Mouse (Mus musculus): Measurements from ENCODE around the gene Csrnp3. TPM values are rescaled to one million over a fixed set of nuclear protein-coding genes. Genes with fewer than 3 reads are reported as not detected.
"Not testable (repeated sequence)": the region's sequence is repeated elsewhere in the genome, so short reads cannot be mapped to it uniquely, and the experiment has no call there.

The Csrnp3 gene
- polyA plus RNA-seq (2012; fragmentation: generic; extraction: Trizol), result not detected
- long read RNA-seq, experiment 1, result 0 reads
- long read RNA-seq, experiment 2, result 0 reads

- H3ac ChIP-seq (ENCODE audit: control insufficient read depth, insufficient read length, low read depth), result no peak within 1 kb of the TSS
These were observed at the start of gene Csrnp3 for GRCm38 (mm10) chr2:65845551-65845950. TSS of gene Csrnp3 (plus strand) at chr2:65845767.

GRCm38 (mm10) chr2:65801054-65801709 lies 44.4 kb upstream of the Csrnp3 start:
- TF ChIP-seq MYOD1 (IDR thresholded peaks at IDR 0.05; ENCODE audit: control insufficient read depth, insufficient read length, low read depth) (no peak), CEBPB (IDR thresholded peaks at IDR 0.05; ENCODE audit: low read depth) (no peak), FOSL1 (IDR thresholded peaks at IDR 0.05; ENCODE audit: insufficient read depth, low read length, poor library complexity, severe bottlenecking) (no peak), MAX (IDR thresholded peaks at IDR 0.05) (no peak), USF1 (IDR thresholded peaks at IDR 0.05; ENCODE audit: low read depth) (no peak), CTCF (IDR thresholded peaks at IDR 0.05; ENCODE audit: control insufficient read depth, insufficient read depth, insufficient read length) (no peak), MYOG (IDR thresholded peaks at IDR 0.05; ENCODE audit: control insufficient read depth, extremely low read depth, insufficient read length) (no peak)

More at GRCm38 (mm10) chr2:65845551-65845950, at the start of gene Csrnp3:
- TF ChIP-seq MYOD1 (IDR thresholded peaks at IDR 0.05; ENCODE audit: control insufficient read depth, insufficient read length, low read depth) (no peak), CTCF (IDR thresholded peaks at IDR 0.05; ENCODE audit: control insufficient read depth, insufficient read depth, insufficient read length) (no peak), CEBPB (IDR thresholded peaks at IDR 0.05; ENCODE audit: low read depth) (no peak), MYOG (IDR thresholded peaks at IDR 0.05; ENCODE audit: control insufficient read depth, extremely low read depth, insufficient read length) (no peak), USF1 (IDR thresholded peaks at IDR 0.05; ENCODE audit: low read depth) (no peak), FOSL1 (IDR thresholded peaks at IDR 0.05; ENCODE audit: insufficient read depth, low read length, poor library complexity, severe bottlenecking) (no peak), MAX (IDR thresholded peaks at IDR 0.05) (no peak)
- no peaks in the 10 kb centered on the region for H3K36me3 ChIP-seq (ENCODE audit: control insufficient read depth, insufficient read depth)
- H3K4me3 ChIP-seq (ENCODE audit: insufficient read depth, poor library complexity, severe bottlenecking), result no peak within 1 kb of the TSS
- H3K79me2 ChIP-seq (ENCODE audit: control insufficient read depth, insufficient read depth), result no peaks in the 10 kb centered on the region
- no peaks in the 10 kb centered on the region for H3K79me3 ChIP-seq (ENCODE audit: low read depth)
- H3K27me3 ChIP-seq (ENCODE audit: control insufficient read depth, insufficient read depth, insufficient read length), result no peaks in the 10 kb centered on the region

GRCm38 (mm10) chr2:65806556-65806955 lies 39.0 kb upstream of the Csrnp3 start:
- no peaks in the 10 kb centered on the region for H3K36me3 ChIP-seq (ENCODE audit: control insufficient read depth, insufficient read depth)
- H3K4me3 ChIP-seq (ENCODE audit: insufficient read depth, poor library complexity, severe bottlenecking), result no peak overlapping the region
- H3K79me3 ChIP-seq (ENCODE audit: low read depth), result no peaks in the 10 kb centered on the region
- H3ac ChIP-seq (ENCODE audit: control insufficient read depth, insufficient read length, low read depth), result no peak overlapping the region
- H3K27me3 ChIP-seq (ENCODE audit: control insufficient read depth, insufficient read depth, insufficient read length), result peaks cover 10% of the 10 kb centered on the region
- TF ChIP-seq CEBPB (IDR thresholded peaks at IDR 0.05; ENCODE audit: low read depth), result no peak
- no peak for TF ChIP-seq FOSL1 (IDR thresholded peaks at IDR 0.05; ENCODE audit: insufficient read depth, low read length, poor library complexity, severe bottlenecking)
- no peak for TF ChIP-seq MAX (IDR thresholded peaks at IDR 0.05)
- H3K79me2 ChIP-seq (ENCODE audit: control insufficient read depth, insufficient read depth), result no peaks in the 10 kb centered on the region

More at GRCm38 (mm10) chr2:65801054-65801709, 44.4 kb upstream of the Csrnp3 start:
- no peaks in the 10 kb centered on the region for H3K79me2 ChIP-seq (ENCODE audit: control insufficient read depth, insufficient read depth)
- H3K36me3 ChIP-seq (ENCODE audit: control insufficient read depth, insufficient read depth), result no peaks in the 10 kb centered on the region
- peaks cover 10% of the 10 kb centered on the region for H3K27me3 ChIP-seq (ENCODE audit: control insufficient read depth, insufficient read depth, insufficient read length)
- no peak overlapping the region for H3ac ChIP-seq (ENCODE audit: control insufficient read depth, insufficient read length, low read depth)
- H3K4me3 ChIP-seq (ENCODE audit: insufficient read depth, poor library complexity, severe bottlenecking), result no peak overlapping the region
- H3K79me3 ChIP-seq (ENCODE audit: low read depth), result no peaks in the 10 kb centered on the region

GRCm38 (mm10) chr2:65811203-65811602 lies 34.4 kb upstream of the Csrnp3 start:
- not testable (repeated sequence) for H3K79me3 ChIP-seq (ENCODE audit: low read depth); H3K27me3 ChIP-seq (ENCODE audit: control insufficient read depth, insufficient read depth, insufficient read length); H3K79me2 ChIP-seq (ENCODE audit: control insufficient read depth, insufficient read depth); H3ac ChIP-seq (ENCODE audit: control insufficient read depth, insufficient read length, low read depth); H3K4me3 ChIP-seq (ENCODE audit: insufficient read depth, poor library complexity, severe bottlenecking); H3K36me3 ChIP-seq (ENCODE audit: control insufficient read depth, insufficient read depth)

GRCm38 (mm10) chr2:65818080-65818796 lies 27.3 kb upstream of the Csrnp3 start:
- Histone ChIP-seq H3K79me3 (ENCODE audit: low read depth) (no peaks in the 10 kb centered on the region), H3K79me2 (ENCODE audit: control insufficient read depth, insufficient read depth) (no peaks in the 10 kb centered on the region), H3ac (ENCODE audit: control insufficient read depth, insufficient read length, low read depth) (no peak overlapping the region), H3K36me3 (ENCODE audit: control insufficient read depth, insufficient read depth) (no peaks in the 10 kb centered on the region), H3K4me3 (ENCODE audit: insufficient read depth, poor library complexity, severe bottlenecking) (no peak overlapping the region), H3K27me3 (ENCODE audit: control insufficient read depth, insufficient read depth, insufficient read length) (no peaks in the 10 kb centered on the region)
- TF ChIP-seq MAX (IDR thresholded peaks at IDR 0.05) (no peak), USF1 (IDR thresholded peaks at IDR 0.05; ENCODE audit: low read depth) (no peak), CTCF (IDR thresholded peaks at IDR 0.05; ENCODE audit: control insufficient read depth, insufficient read depth, insufficient read length) (no peak)

- no peaks in the 10 kb centered on the region for H3K79me3 ChIP-seq (ENCODE audit: low read depth)
- no peaks in the 10 kb centered on the region for H3K36me3 ChIP-seq (ENCODE audit: control insufficient read depth, insufficient read depth)
- no peaks in the 10 kb centered on the region for H3K27me3 ChIP-seq (ENCODE audit: control insufficient read depth, insufficient read depth, insufficient read length)
- no peaks in the 10 kb centered on the region for H3K79me2 ChIP-seq (ENCODE audit: control insufficient read depth, insufficient read depth)
- H3K4me3 ChIP-seq (ENCODE audit: insufficient read depth, poor library complexity, severe bottlenecking), result no peak overlapping the region
- H3ac ChIP-seq (ENCODE audit: control insufficient read depth, insufficient read length, low read depth), result no peak overlapping the region
- TF ChIP-seq MYOG (IDR thresholded peaks at IDR 0.05; ENCODE audit: control insufficient read depth, extremely low read depth, insufficient read length) (no peak), USF1 (IDR thresholded peaks at IDR 0.05; ENCODE audit: low read depth) (no peak), FOSL1 (IDR thresholded peaks at IDR 0.05; ENCODE audit: insufficient read depth, low read length, poor library complexity, severe bottlenecking) (no peak), MYOD1 (IDR thresholded peaks at IDR 0.05; ENCODE audit: control insufficient read depth, insufficient read length, low read depth) (no peak), CEBPB (IDR thresholded peaks at IDR 0.05; ENCODE audit: low read depth) (no peak), MAX (IDR thresholded peaks at IDR 0.05) (no peak), CTCF (IDR thresholded peaks at IDR 0.05; ENCODE audit: control insufficient read depth, insufficient read depth, insufficient read length) (no peak)
These were observed 25.3 kb upstream of the Csrnp3 start for GRCm38 (mm10) chr2:65820114-65820769.
